Mouse (Mus musculus) E14TG2a.4 (cell line): ENCODE measurements at regions not wholly inside any gene's neighbourhood (a gene's known extent, or its start where the extent isn't known, plus 50 kb on each side); places are given as distances from the start of the nearest gene placed in this dataset.

Experiments
- CTCF ChIP-seq: conservative IDR thresholded peaks from 2 replicates; pipeline ENCODE4 v1.5.1; 2014; ENCODE audit warnings: low read length
- NANOG ChIP-seq: IDR thresholded peaks from 2 replicates; pipeline ENCODE4 v1.6.1; 2014; ENCODE audit warnings: borderline replicate concordance, low read length, mixed read lengths
- POU5F1 ChIP-seq: IDR thresholded peaks from 2 replicates; pipeline ENCODE4 v1.6.1; 2014; ENCODE audit warnings: low read length, borderline replicate concordance

DNA sequence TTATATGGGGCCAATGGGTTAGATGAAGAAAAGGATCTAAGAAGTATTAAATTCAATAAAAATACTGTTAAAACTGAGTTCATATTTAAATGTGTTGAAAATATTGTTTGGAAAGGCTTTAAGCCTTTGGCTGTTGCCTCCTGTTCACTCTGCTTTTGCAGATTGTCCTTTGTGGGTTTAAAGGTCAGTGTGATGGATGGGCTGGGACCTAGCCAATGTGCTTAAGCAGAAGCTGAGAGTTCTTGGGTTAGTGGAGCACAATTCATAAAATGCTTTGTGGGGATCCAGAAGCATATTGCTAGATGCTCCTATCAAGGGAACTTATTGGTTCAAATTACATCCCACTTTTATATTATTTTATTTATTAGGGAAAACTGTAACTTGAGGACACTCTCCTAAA lies 402.4 kb upstream of the Stxbp6 start:
- no peak for TF ChIP-seq CTCF
- no peak for TF ChIP-seq NANOG
- TF ChIP-seq POU5F1: no peak
